Mouse (Mus musculus): ENCODE results near the gene Arl6ip1. TPM values are rescaled to one million over a fixed set of nuclear protein-coding genes. Genes with fewer than 3 reads are reported as not detected.

The Arl6ip1 gene
- total and polyA plus RNA-seq, 3 experiments, result 214 to 248 (median 234) TPM

- Histone ChIP-seq H3K36me3 (replicated peaks in 1 of 2; ENCODE audit: control insufficient read depth in 1 of 2, insufficient read depth in 1 of 2, low read length in 1 of 2) (peaks cover 53 to 86% of the 10 kb centered on the region in 2 experiments), H3K4me2 (ENCODE audit: insufficient read depth, low read depth, poor library complexity, severe bottlenecking) (no peak overlapping the region), H3K9me3 (replicated peaks; ENCODE audit: low read length) (no peaks in the 10 kb centered on the region), H3K4me3 (replicated peaks in 1 of 3; ENCODE audit: low read depth in 2 of 3, low read length in 2 of 3, poor library complexity in 1 of 3) (no peak overlapping the region), H3K79me2 (replicated peaks; ENCODE audit: control insufficient read depth, extremely low read depth, insufficient read depth, poor library complexity, severe bottlenecking) (no peaks in the 10 kb centered on the region), H3K4me1 (ENCODE audit: control insufficient read depth in 1 of 2, insufficient read depth in 2 of 2) (no peaks in the 10 kb centered on the region), H3K27me3 (replicated peaks) (no peaks in the 10 kb centered on the region), H3K9ac (ENCODE audit: insufficient read depth, low read depth) (no peak overlapping the region), H3K27ac (ENCODE audit: insufficient read depth, low read depth) (no peak overlapping the region)
- dilution Hi-C loops (cut with MboI; ENCODE audit: extremely low pct_ligation_motif_present, extremely low pct_unique_long_range_greater_than_20kb, low sequenced_read_pairs), result no loop called here
- in situ Hi-C loops (cut with MboI; ENCODE audit: low pct_ligation_motif_present, low pct_unique_long_range_greater_than_20kb, low sequenced_read_pairs), result no loop called here
- TF ChIP-seq CTCF (conservative IDR thresholded peaks at IDR 0.05 in 1 of 2, IDR thresholded peaks at IDR 0.05 in 1 of 2; ENCODE audit: low read depth in 2 of 2, low read length in 2 of 2), result no peak
- no peak for TF ChIP-seq ELF1 (IDR thresholded peaks at IDR 0.05; ENCODE audit: low read depth, low read length)
- TF ChIP-seq IRF4 (IDR thresholded peaks at IDR 0.05; ENCODE audit: low read depth, low read length), result no peak
- TF ChIP-seq GABPA (IDR thresholded peaks at IDR 0.05; ENCODE audit: insufficient replicate concordance, low read depth, low read length), result no peak
- TF ChIP-seq MAFK (IDR thresholded peaks at IDR 0.05; ENCODE audit: insufficient replicate concordance, low read length), result no peak
- no peak for TF ChIP-seq ZNF384 (IDR thresholded peaks at IDR 0.05; ENCODE audit: low read depth, low read length)
- no peak for TF ChIP-seq E2F4 (IDR thresholded peaks at IDR 0.05; ENCODE audit: insufficient replicate concordance, low read depth, low read length)
- no peak for TF ChIP-seq RCOR1 (conservative IDR thresholded peaks at IDR 0.05; ENCODE audit: low read depth, low read length)
- no peak for TF ChIP-seq NRF1 (IDR thresholded peaks at IDR 0.05; ENCODE audit: low read depth, low read length)
- no peak for TF ChIP-seq USF1 (IDR thresholded peaks at IDR 0.05; ENCODE audit: low read depth, low read length)
- no peak for TF ChIP-seq CHD1 (IDR thresholded peaks at IDR 0.05; ENCODE audit: low read depth, low read length)
- TF ChIP-seq RAD21 (IDR thresholded peaks at IDR 0.05; ENCODE audit: low read depth, low read length), result no peak
- TF ChIP-seq USF2 (conservative IDR thresholded peaks at IDR 0.05; ENCODE audit: low read depth, low read length), result no peak
- no peak for TF ChIP-seq MAX (IDR thresholded peaks at IDR 0.05; ENCODE audit: low read length)
- TF ChIP-seq JUN (IDR thresholded peaks at IDR 0.05; ENCODE audit: insufficient read depth, low read depth, low read length), result no peak
- DNase-seq (ENCODE audit: extremely low read depth), result no peak
Observed at GRCm38 (mm10) chr7:118154150-118154549, 24.7 kb upstream of the Arl6ip1 start.

- TF ChIP-seq PAX5 (IDR thresholded peaks at IDR 0.05; ENCODE audit: low read length), result no peak
- dilution Hi-C loops (cut with MboI; ENCODE audit: extremely low pct_ligation_motif_present, extremely low pct_unique_long_range_greater_than_20kb, low sequenced_read_pairs), result no loop called here
- H3K27ac ChIP-seq (ENCODE audit: insufficient read depth, low read depth), result no peak overlapping the region
Observed at GRCm38 (mm10) chr7:118143602-118144001, 14.1 kb upstream of the Arl6ip1 start.

More at GRCm38 (mm10) chr7:118143602-118144001, 14.1 kb upstream of the Arl6ip1 start:
- DNase-seq (ENCODE audit: extremely low read depth), result no peak
- Histone ChIP-seq H3K4me3 (replicated peaks in 1 of 3; ENCODE audit: low read depth in 2 of 3, low read length in 2 of 3, poor library complexity in 1 of 3) (no peak overlapping the region), H3K4me1 (ENCODE audit: control insufficient read depth in 1 of 2, insufficient read depth in 2 of 2) (peaks cover 0 to 11% of the 10 kb centered on the region in 2 experiments; a peak in 2 of 4 replicates), H3K9me3 (replicated peaks; ENCODE audit: low read length) (no peaks in the 10 kb centered on the region), H3K9ac (ENCODE audit: insufficient read depth, low read depth) (no peak overlapping the region), H3K79me2 (replicated peaks; ENCODE audit: control insufficient read depth, extremely low read depth, insufficient read depth, poor library complexity, severe bottlenecking) (no peaks in the 10 kb centered on the region; the same call in 1 of the 2 replicates), H3K36me3 (replicated peaks in 1 of 2; ENCODE audit: control insufficient read depth in 1 of 2, insufficient read depth in 1 of 2, low read length in 1 of 2) (peaks cover 50 to 91% of the 10 kb centered on the region in 2 experiments), H3K4me2 (ENCODE audit: insufficient read depth, low read depth, poor library complexity, severe bottlenecking) (no peak overlapping the region), H3K27me3 (replicated peaks) (no peaks in the 10 kb centered on the region)
- in situ Hi-C loops (cut with MboI; ENCODE audit: low pct_ligation_motif_present, low pct_unique_long_range_greater_than_20kb, low sequenced_read_pairs), result no loop called here

Data from CH12.LX (cell line).